ENCODE assay signal across 24 mouse cellular contexts in the genomic region with DNA sequence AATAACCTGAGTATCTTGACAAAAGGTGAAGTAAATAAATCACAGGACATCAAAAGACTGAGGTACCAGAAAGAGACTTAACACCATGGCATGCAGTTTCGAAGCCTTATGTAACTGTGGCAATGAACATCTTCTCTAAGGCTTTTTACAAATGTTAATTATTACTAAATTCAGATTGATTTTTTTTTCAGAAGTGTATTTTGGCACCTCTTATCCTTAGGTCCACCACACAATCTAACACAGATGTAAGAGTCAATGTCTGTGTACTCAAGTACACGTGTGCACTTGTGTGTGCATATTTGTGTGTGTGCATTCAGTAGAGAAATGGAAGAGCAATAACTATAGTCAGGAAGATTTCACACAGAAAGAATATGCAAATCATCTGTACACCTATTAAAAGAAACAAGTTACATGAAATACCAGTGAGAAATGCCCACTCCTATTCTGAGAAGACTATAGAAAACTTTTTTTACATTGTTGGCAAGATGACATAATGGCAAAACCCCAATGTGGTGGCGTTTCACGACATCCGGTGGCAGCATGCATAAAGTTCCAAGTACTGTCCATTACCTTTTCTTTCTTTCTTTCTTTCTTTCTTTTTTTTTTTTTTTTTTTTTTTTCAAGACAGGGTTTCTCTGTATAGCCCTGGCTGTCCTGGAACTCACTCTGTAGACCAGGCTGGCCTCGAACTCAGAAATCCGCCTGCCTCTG.
"Had no signal": no experiment of that assay in that cellular context is flagged by ENCODE, and none has a peak within 500 bp of the region (broad histone marks: within the 10 kb centered on the region; RNA-seq: fewer than 3 reads in every experiment).

No protein-coding gene starts in this region.

- H3K4me2 ChIP-seq: limb, embryonic 12.5 days; limb, embryonic 15.5 days; lung, embryonic 15.5 days; neural tube, embryonic 12.5 days; neural tube, embryonic 15.5 days had no signal

- H3K4me3 ChIP-seq: layer of hippocampus, adult 2 months; limb, embryonic 12.5 days; limb, embryonic 15.5 days; lung, embryonic 15.5 days; megakaryocyte, embryonic 14.5 days; midbrain, embryonic 10.5 days; neural tube, embryonic 12.5 days; neural tube, embryonic 15.5 days had no signal

- DNase-seq: kidney, adult 18-20 months; kidney, postnatal 14 days; layer of hippocampus, adult 9-11 months; left cerebral cortex, postnatal 4 days; lung, adult 18-20 months; lung, postnatal 10 days; lung, postnatal 36 days; midbrain, embryonic 14.5 days; right cerebral cortex, adult 18-20 months; right cerebral cortex, postnatal 14 days; right cerebral cortex, postnatal 4 days; thymus, adult 2 months; thymus, postnatal 14 days; thymus, postnatal 4 days had no signal

- H3K9ac ChIP-seq: limb, embryonic 12.5 days; limb, embryonic 15.5 days; liver, embryonic 14.5 days; lung, embryonic 15.5 days; neural tube, embryonic 12.5 days; neural tube, embryonic 15.5 days had no signal

- H3K36me3 ChIP-seq: limb, embryonic 12.5 days; limb, embryonic 15.5 days; lung, embryonic 15.5 days; neural tube, embryonic 12.5 days; neural tube, embryonic 15.5 days had no signal

- H3K9me3 ChIP-seq: limb, embryonic 12.5 days; limb, embryonic 15.5 days; lung, embryonic 15.5 days; megakaryocyte, embryonic 14.5 days; neural tube, embryonic 12.5 days; neural tube, embryonic 15.5 days had no signal

- H3K27me3 ChIP-seq: limb, embryonic 12.5 days; limb, embryonic 15.5 days; lung, embryonic 15.5 days; megakaryocyte, embryonic 14.5 days; neural tube, embryonic 12.5 days; neural tube, embryonic 15.5 days had no signal

- H3K4me1 ChIP-seq: limb, embryonic 15.5 days; lung, embryonic 15.5 days; neural tube, embryonic 12.5 days had no signal

- H3K27ac ChIP-seq: layer of hippocampus, adult 2 months; limb, embryonic 12.5 days; limb, embryonic 15.5 days; liver, embryonic 14.5 days; lung, embryonic 15.5 days; midbrain, embryonic 10.5 days; neural tube, embryonic 12.5 days; neural tube, embryonic 15.5 days; stomach, postnatal 0 days had no signal
